Mouse (Mus musculus) ES-Bruce4 (cell line): Measurements from ENCODE around the gene Tcf7l2.

Source experiments
- CTCF ChIP-seq: IDR thresholded peaks from one replicate; pipeline ENCODE4 v1.8.1; 2011; ENCODE audit warnings: low read depth, low read length
- EP300 ChIP-seq: IDR thresholded peaks from 2 replicates; pipeline ENCODE4 v1.6.1; 2011; ENCODE audit warnings: low read depth, low read length; ENCODE audit not compliant: insufficient read depth
- POLR2A ChIP-seq: IDR thresholded peaks from one replicate; pipeline ENCODE4 v1.8.1; 2011; ENCODE audit warnings: low read length; ENCODE audit not compliant: insufficient read depth

DNA sequence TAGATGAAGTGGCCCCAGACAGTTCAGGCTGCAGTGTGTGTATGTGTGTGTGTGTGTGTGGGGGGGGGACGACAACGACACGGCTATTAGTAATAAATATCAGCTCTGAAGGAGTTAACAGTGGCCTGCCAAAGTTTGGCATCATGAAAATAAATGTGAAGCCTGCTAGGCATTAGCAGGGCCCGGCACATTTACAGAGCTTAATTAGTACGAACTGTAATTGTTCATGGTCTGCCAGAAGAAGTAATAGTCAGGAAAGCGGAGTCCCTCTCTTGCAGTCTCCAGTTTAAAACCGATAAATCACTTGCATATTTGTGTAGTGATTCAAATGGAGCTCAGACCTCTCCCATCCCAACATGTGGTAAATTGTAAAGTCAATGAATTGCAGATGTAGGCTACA, 7.9 kb downstream of the Tcf7l2 start:
- no peak for TF ChIP-seq POLR2A
- no peak for TF ChIP-seq CTCF
- no peak for TF ChIP-seq EP300
